Mouse (Mus musculus) B cell, adult (primary cell): Measurements from ENCODE around the gene Dcdc2b. TPM values are rescaled to one million over a fixed set of nuclear protein-coding genes. Genes with fewer than 3 reads are reported as not detected.

Experiments
- total RNA-seq: library from RNA; stranded (reverse); gene quantifications from 4 replicates; pipeline ENCODE4 v1.2.4, GENCODE M21; 2023; ENCODE audit not compliant: inconsistent age

Gene Dcdc2b
- 0.84 to 2.4 TPM (median 1.4 TPM) in 4 replicates for total RNA-seq

GRCm38 (mm10) chr4:129614093-129614492 lies at the start of gene Dcdc2b:
Dcdc2b (minus strand) TSS chr4:129614257.

DNA sequence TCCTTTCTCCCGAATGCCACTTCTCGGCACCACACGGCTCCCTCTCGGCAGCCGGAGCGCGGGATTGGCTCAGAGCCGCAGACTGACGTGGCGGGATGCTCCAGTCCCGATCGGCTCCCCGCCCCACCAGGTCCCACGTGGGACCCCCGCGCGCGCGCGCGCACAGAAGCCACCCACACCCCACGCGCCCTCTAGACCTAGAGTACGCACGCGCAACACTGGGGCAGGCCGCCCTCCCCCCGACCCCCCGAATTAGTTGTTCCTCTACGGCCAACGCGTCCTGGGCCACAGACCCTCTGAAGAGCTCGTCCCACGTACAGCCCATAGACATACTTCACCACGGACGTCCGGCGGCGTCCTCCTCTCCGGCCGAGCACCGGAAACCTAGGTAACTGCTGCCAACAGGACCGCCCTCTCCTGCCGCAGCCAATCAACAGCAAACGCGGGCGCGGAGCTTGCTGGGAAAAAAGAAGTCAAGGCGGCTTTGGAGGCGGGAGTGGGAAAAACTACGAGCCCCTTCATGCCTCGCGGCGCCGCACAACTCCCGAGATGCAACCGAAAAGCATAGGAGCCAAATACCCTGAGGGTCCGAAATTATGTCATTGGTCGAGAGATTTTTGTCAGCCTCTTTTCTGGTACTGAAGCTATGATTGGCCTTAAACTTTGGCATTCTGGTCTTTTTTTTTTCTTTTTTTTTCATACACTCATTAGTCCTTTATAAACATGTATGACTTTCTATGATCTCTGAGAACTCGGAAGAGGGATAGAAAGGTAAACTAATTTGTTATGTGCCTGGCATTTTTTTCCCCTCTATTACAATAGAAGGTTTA lies 26.8 kb upstream of the Dcdc2b start, which contains the start of gene Txlna:
TSS of gene Txlna (minus strand) at position 428 of the 830 bp plus-strand sequence.

DNA sequence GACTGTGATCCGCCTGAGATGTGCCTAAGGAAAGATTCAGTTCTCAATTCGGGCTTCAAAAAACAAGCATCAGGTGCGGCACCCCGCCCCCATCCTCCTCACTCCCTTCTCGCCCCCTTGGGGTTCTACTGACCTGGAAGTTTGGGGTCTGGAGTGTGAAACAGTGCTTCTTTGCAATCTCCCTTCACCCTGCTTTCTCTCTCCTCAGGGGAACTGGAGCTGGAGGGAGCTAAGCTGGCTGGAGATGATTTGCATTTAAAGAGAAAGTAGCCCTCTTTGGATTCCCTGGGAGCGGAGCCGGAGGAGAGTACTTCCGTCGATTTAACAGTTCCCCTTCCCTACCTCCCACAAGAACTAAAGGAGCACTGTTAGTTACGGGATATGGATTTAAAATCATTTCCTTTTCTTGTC lies 9.6 kb upstream of the Dcdc2b start, which contains the start of gene Ccdc28b:
TSS of gene Ccdc28b (minus strand) at position 267 of the 411 bp plus-strand sequence.

DNA sequence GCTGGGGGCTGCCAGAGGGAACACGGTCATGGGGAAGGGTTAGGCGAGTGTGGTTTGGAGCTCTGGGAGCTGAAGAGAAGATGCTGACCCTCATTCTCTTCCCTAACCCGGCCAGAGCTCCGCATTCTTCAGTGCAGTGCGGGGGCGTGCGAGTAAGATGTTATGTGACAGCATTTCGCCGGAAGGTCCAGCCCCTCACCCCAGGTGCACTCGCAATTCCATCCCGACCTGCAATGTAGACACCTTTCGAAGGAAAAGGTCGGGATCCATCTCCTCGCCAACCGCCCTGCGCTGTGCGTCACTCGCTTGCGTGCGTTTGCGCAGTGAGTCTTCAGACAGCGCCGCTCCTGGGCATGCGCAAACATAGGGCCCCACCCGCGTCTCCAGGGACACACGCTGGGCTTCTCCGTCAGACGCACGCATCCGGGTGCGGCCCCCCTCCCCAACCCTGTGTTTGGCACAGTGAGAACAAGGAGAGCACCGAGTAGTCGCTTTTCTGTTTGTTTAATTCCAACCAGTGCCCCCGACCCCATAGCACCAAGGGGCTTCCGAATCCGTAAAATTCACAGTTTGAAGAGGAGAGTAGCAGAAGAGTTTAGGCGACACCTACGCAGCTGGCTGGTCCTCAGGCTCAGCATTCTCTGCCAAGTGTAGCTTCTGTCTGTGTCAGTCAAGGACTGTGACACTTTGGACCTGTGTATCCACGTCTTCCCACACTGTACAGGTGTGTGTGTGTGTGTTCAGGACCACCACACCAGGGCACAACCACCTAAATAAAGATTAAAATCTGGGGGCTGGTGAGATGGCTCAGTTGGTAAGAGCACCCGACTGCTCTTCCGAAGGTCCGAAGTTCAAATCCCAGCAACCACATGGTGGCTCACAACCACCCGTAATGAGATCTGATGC lies 5.0 kb upstream of the Dcdc2b start, which contains the start of gene Iqcc:
TSS of gene Iqcc (minus strand) at position 314 of the 906 bp plus-strand sequence.

GRCm38 (mm10) chr4:129600233-129601158 lies 13.6 kb downstream of the Dcdc2b start, which contains the start of the genes Eif3i and Tmem234:
Eif3i (minus strand) TSS chr4:129600648.
Tmem234 (plus strand) TSS chr4:129600668.

DNA sequence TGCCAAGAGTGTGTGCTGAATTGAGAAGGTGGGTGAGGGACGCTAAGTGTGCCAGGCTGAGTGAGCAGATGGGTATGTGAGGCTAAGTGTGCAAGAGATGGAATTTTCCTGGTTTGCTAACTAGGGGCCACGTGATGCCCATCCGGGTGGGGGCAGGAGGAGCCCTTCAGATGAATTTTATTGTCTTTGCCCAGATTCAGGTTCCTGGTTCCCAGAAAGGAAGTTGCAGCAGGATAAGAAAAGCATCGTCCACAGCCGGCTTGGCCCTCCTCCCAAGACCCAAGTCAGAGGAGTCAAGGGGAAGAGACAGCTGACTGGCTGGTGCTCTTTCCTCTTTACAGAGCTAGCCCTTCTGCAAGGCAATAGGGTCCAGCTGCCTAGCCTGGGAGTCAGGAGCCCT lies 35.6 kb downstream of the Dcdc2b start, which contains the start of gene Fam167b:
TSS of gene Fam167b (minus strand) at position 84 of the 400 bp plus-strand sequence.

DNA sequence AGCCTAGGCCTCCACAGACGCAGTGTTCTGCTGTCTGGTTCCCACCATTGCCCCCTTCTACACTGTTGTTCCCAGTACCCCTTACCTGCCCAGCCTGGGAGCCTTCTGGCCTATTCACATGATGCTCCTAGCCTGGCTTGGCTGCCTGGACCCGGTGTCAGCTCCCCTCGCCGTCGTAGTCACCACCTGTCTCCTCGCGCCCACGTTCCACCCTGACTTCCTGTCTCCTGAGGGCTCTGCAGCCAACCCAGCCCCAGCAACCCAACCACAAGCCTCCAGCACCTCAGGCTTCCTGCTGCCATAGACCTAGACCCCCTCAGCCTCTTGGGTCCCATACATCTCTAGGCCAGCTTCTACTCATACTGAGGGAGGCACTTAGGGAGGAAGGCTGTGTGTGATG lies 40.6 kb downstream of the Dcdc2b start, which contains the start of gene Lck:
TSS of gene Lck (minus strand) at position 212 of the 400 bp plus-strand sequence.

Other genes starting within 250 kb of the Dcdc2b start
- 2.7 to 3.6 TPM (median 3.1 TPM) in 4 replicates for gene Zbtb8a, start 236.1 kb downstream of the Dcdc2b start, total RNA-seq
- not detected in 4 replicates for gene Zbtb8b, start 173.4 kb downstream of the Dcdc2b start, total RNA-seq
- gene Bsdc1, start 152.7 kb downstream of the Dcdc2b start, total RNA-seq = 128 to 135 TPM (median 129 TPM) in 4 replicates
- gene Tssk3, start 123.2 kb downstream of the Dcdc2b start, total RNA-seq = 0.42 to 0.81 TPM in 2 of 4 replicates, not detected in the others
- 0.96 to 2.4 TPM (median 0.99 TPM) in 3 of 4 replicates, not detected in the other for gene Fam229a, start 123.1 kb downstream of the Dcdc2b start, total RNA-seq
- 75.1 to 90.8 TPM (median 82.9 TPM) in 4 replicates for gene Marcksl1, start 100.7 kb downstream of the Dcdc2b start, total RNA-seq
- 156 to 175 TPM (median 161 TPM) in 4 replicates for gene Hdac1, start 71.5 kb downstream of the Dcdc2b start, total RNA-seq
- 25.0 to 36.7 TPM (median 29.8 TPM) in 4 replicates for gene Lck, start 40.6 kb downstream of the Dcdc2b start, total RNA-seq
- not detected in 4 replicates for gene Fam167b, start 35.7 kb downstream of the Dcdc2b start, total RNA-seq
- gene Eif3i, start 13.6 kb downstream of the Dcdc2b start, total RNA-seq = 156 to 162 TPM (median 160 TPM) in 4 replicates
- 111 to 128 TPM (median 118 TPM) in 4 replicates for gene Tmem234, start 13.6 kb downstream of the Dcdc2b start, total RNA-seq
- gene Iqcc, start 4.8 kb upstream of the Dcdc2b start, total RNA-seq = 16.6 to 21.8 TPM (median 18.0 TPM) in 4 replicates
- 14.4 to 21.1 TPM (median 17.6 TPM) in 4 replicates for gene Ccdc28b, start 9.7 kb upstream of the Dcdc2b start, total RNA-seq
- 73.6 to 90.3 TPM (median 86.7 TPM) in 4 replicates for gene Txlna, start 26.8 kb upstream of the Dcdc2b start, total RNA-seq
- 39.2 to 48.0 TPM (median 44.4 TPM) in 4 replicates for gene Kpna6, start 58.5 kb upstream of the Dcdc2b start, total RNA-seq
- gene Tmem39b, start 82.6 kb upstream of the Dcdc2b start, total RNA-seq = 16.8 to 19.2 TPM (median 17.5 TPM) in 4 replicates
- gene Khdrbs1, start 128.0 kb upstream of the Dcdc2b start, total RNA-seq = 129 to 134 TPM (median 132 TPM) in 4 replicates
- gene Ptp4a2, start 197.0 kb upstream of the Dcdc2b start, total RNA-seq = 370 to 439 TPM (median 425 TPM) in 4 replicates